Mouse (Mus musculus): Measurements from ENCODE around the gene Lancl3. TPM values are rescaled to one million over a fixed set of nuclear protein-coding genes. Genes with fewer than 3 reads are reported as not detected.

The Lancl3 gene
- 2.1 and 2.9 TPM in 2 replicates for polyA plus RNA-seq (2016; fragmentation: Nextera tagmentation; extraction: Ambion mirVana)

GRCm38 (mm10) chrX:9199761-9200371 is at the start of gene Lancl3:
Lancl3 (plus strand) TSS chrX:9199902.
- peak; percentile 70 for ATAC-seq (ENCODE audit: low FRiP score, low read depth)
- no peaks in the 10 kb centered on the region for H3K36me3 ChIP-seq
- H3K4me3 ChIP-seq: peak within 1 kb of the TSS; percentile 45
- peak within 1 kb of the TSS; percentile 58 for H3K4me2 ChIP-seq (replicated peaks)
- H3K4me1 ChIP-seq: no peaks in the 10 kb centered on the region
- H3K9me3 ChIP-seq: no peaks in the 10 kb centered on the region
- WGBS: 27% methylated on average over 36 of the region's 49 CpGs
- H3K9ac ChIP-seq (replicated peaks): peak within 1 kb of the TSS; percentile 34; the same call in 1 of the 2 replicates
- peaks cover 14% of the 10 kb centered on the region for H3K27me3 ChIP-seq
- H3K27ac ChIP-seq (replicated peaks): no peak within 1 kb of the TSS

GRCm38 (mm10) chrX:9179011-9179410 is 20.7 kb upstream of the Lancl3 start:
- WGBS: 62% methylated on average over 2 of the region's 2 CpGs
- Histone ChIP-seq H3K9me3 (no peaks in the 10 kb centered on the region), H3K9ac (replicated peaks) (no peak overlapping the region), H3K4me2 (replicated peaks) (no peak overlapping the region), H3K27me3 (no peaks in the 10 kb centered on the region), H3K4me3 (no peak overlapping the region), H3K36me3 (no peaks in the 10 kb centered on the region), H3K4me1 (no peaks in the 10 kb centered on the region), H3K27ac (replicated peaks) (no peak overlapping the region)
- no peak for ATAC-seq (ENCODE audit: low FRiP score, low read depth)

- 50% methylated on average over 5 of the region's 5 CpGs for WGBS
- Histone ChIP-seq H3K9me3 (no peaks in the 10 kb centered on the region), H3K4me2 (replicated peaks) (no peak overlapping the region), H3K27ac (replicated peaks) (no peak overlapping the region), H3K36me3 (no peaks in the 10 kb centered on the region), H3K27me3 (no peaks in the 10 kb centered on the region), H3K4me3 (no peak overlapping the region), H3K9ac (replicated peaks) (no peak overlapping the region), H3K4me1 (no peaks in the 10 kb centered on the region)
- ATAC-seq (ENCODE audit: low FRiP score, low read depth): no peak
These were observed 18.1 kb upstream of the Lancl3 start for GRCm38 (mm10) chrX:9181570-9181969.

- Histone ChIP-seq H3K4me2 (replicated peaks) (peak overlapping the region; percentile 58), H3K27me3 (peaks cover 14% of the 10 kb centered on the region), H3K36me3 (no peaks in the 10 kb centered on the region), H3K9ac (replicated peaks) (peak overlapping the region; percentile 34; the same call in 1 of the 2 replicates), H3K9me3 (no peaks in the 10 kb centered on the region), H3K4me3 (peak overlapping the region; percentile 45), H3K4me1 (no peaks in the 10 kb centered on the region), H3K27ac (replicated peaks) (no peak overlapping the region)
- WGBS: 27% methylated on average over 67 of the region's 72 CpGs
- peak; percentile 79 for ATAC-seq (ENCODE audit: low FRiP score, low read depth)
These were observed 747 bp downstream of the Lancl3 start for GRCm38 (mm10) chrX:9200380-9200917.

- H3K27ac ChIP-seq (replicated peaks): no peak overlapping the region
- peaks cover 14% of the 10 kb centered on the region for H3K27me3 ChIP-seq
- no peaks in the 10 kb centered on the region for H3K9me3 ChIP-seq
- H3K36me3 ChIP-seq: no peaks in the 10 kb centered on the region
- no peak overlapping the region for H3K4me3 ChIP-seq
- WGBS: 58% methylated on average over 2 of the region's 2 CpGs
- 0 out of 2 replicates have a peak overlapping the region, but pooled peaks have one; percentile 3 for H3K4me2 ChIP-seq (replicated peaks)
- peak; percentile 31 for ATAC-seq (ENCODE audit: low FRiP score, low read depth)
- no peak overlapping the region for H3K9ac ChIP-seq (replicated peaks)
- H3K4me1 ChIP-seq: no peaks in the 10 kb centered on the region
These were observed 2.3 kb downstream of the Lancl3 start for GRCm38 (mm10) chrX:9201954-9202353.

GRCm38 (mm10) chrX:9202781-9203405 is 3.2 kb downstream of the Lancl3 start:
- Histone ChIP-seq H3K27me3 (peaks cover 14% of the 10 kb centered on the region), H3K9ac (replicated peaks) (no peak overlapping the region), H3K9me3 (no peaks in the 10 kb centered on the region), H3K27ac (replicated peaks) (no peak overlapping the region), H3K36me3 (no peaks in the 10 kb centered on the region), H3K4me2 (replicated peaks) (no peak overlapping the region), H3K4me3 (no peak overlapping the region), H3K4me1 (no peaks in the 10 kb centered on the region)
- ATAC-seq (ENCODE audit: low FRiP score, low read depth): no peak
- 67% methylated on average over 7 of the region's 7 CpGs for WGBS

GRCm38 (mm10) chrX:9205121-9205520 is 5.4 kb downstream of the Lancl3 start:
- 0 out of 2 replicates have a peak, but pooled peaks cover 3% of the 10 kb centered on the region for H3K27me3 ChIP-seq
- H3K4me1 ChIP-seq: no peaks in the 10 kb centered on the region
- no peaks in the 10 kb centered on the region for H3K9me3 ChIP-seq
- no peak overlapping the region for H3K27ac ChIP-seq (replicated peaks)
- WGBS: 64% methylated on average over 2 of the region's 2 CpGs
- H3K9ac ChIP-seq (replicated peaks): no peak overlapping the region
- no peak for ATAC-seq (ENCODE audit: low FRiP score, low read depth)
- no peak overlapping the region for H3K4me3 ChIP-seq
- no peaks in the 10 kb centered on the region for H3K36me3 ChIP-seq
- no peak overlapping the region for H3K4me2 ChIP-seq (replicated peaks)

- no peaks in the 10 kb centered on the region for H3K9me3 ChIP-seq
- H3K27me3 ChIP-seq: no peaks in the 10 kb centered on the region
- ATAC-seq (ENCODE audit: low FRiP score, low read depth): no peak
- WGBS: 91% methylated on average over 2 of the region's 2 CpGs
- H3K4me3 ChIP-seq: no peak overlapping the region
- H3K4me2 ChIP-seq (replicated peaks): no peak overlapping the region
- H3K4me1 ChIP-seq: no peaks in the 10 kb centered on the region
- H3K36me3 ChIP-seq: no peaks in the 10 kb centered on the region
- no peak overlapping the region for H3K27ac ChIP-seq (replicated peaks)
- no peak overlapping the region for H3K9ac ChIP-seq (replicated peaks)
These were observed 16.5 kb downstream of the Lancl3 start for GRCm38 (mm10) chrX:9216244-9216643.

- Histone ChIP-seq H3K4me3 (no peak overlapping the region), H3K4me1 (no peaks in the 10 kb centered on the region), H3K9ac (replicated peaks) (no peak overlapping the region), H3K27ac (replicated peaks) (no peak overlapping the region), H3K27me3 (no peaks in the 10 kb centered on the region), H3K9me3 (no peaks in the 10 kb centered on the region), H3K36me3 (no peaks in the 10 kb centered on the region), H3K4me2 (replicated peaks) (no peak overlapping the region)
- no peak for ATAC-seq (ENCODE audit: low FRiP score, low read depth)
- 85% methylated on average over 3 of the region's 3 CpGs for WGBS
These were observed 19.9 kb downstream of the Lancl3 start for GRCm38 (mm10) chrX:9219570-9219969.

- ATAC-seq (ENCODE audit: low FRiP score, low read depth): no peak
- no peaks in the 10 kb centered on the region for H3K27me3 ChIP-seq
- H3K27ac ChIP-seq (replicated peaks): no peak overlapping the region
- no peaks in the 10 kb centered on the region for H3K4me1 ChIP-seq
- H3K9ac ChIP-seq (replicated peaks): no peak overlapping the region
- 32% methylated on average over 6 of the region's 6 CpGs for WGBS
- H3K36me3 ChIP-seq: no peaks in the 10 kb centered on the region
- H3K4me3 ChIP-seq: no peak overlapping the region
- H3K4me2 ChIP-seq (replicated peaks): no peak overlapping the region
- H3K9me3 ChIP-seq: no peaks in the 10 kb centered on the region
These were observed 21.5 kb downstream of the Lancl3 start for GRCm38 (mm10) chrX:9221206-9221605.

GRCm38 (mm10) chrX:9221736-9222135 is 22.0 kb downstream of the Lancl3 start:
- ATAC-seq (ENCODE audit: low FRiP score, low read depth): no peak
- no peaks in the 10 kb centered on the region for H3K9me3 ChIP-seq
- WGBS: 89% methylated on average over 4 of the region's 4 CpGs
- H3K4me1 ChIP-seq: no peaks in the 10 kb centered on the region
- no peak overlapping the region for H3K27ac ChIP-seq (replicated peaks)
- H3K4me2 ChIP-seq (replicated peaks): no peak overlapping the region
- H3K27me3 ChIP-seq: no peaks in the 10 kb centered on the region
- no peak overlapping the region for H3K4me3 ChIP-seq
- no peaks in the 10 kb centered on the region for H3K36me3 ChIP-seq
- H3K9ac ChIP-seq (replicated peaks): no peak overlapping the region

- no peaks in the 10 kb centered on the region for H3K9me3 ChIP-seq
- H3K27me3 ChIP-seq: no peaks in the 10 kb centered on the region
- WGBS: 88% methylated on average over 3 of the region's 3 CpGs
- H3K4me1 ChIP-seq: no peaks in the 10 kb centered on the region
- no peak for ATAC-seq (ENCODE audit: low FRiP score, low read depth)
- H3K27ac ChIP-seq (replicated peaks): no peak overlapping the region
- no peak overlapping the region for H3K9ac ChIP-seq (replicated peaks)
- no peak overlapping the region for H3K4me3 ChIP-seq
- H3K36me3 ChIP-seq: no peaks in the 10 kb centered on the region
- no peak overlapping the region for H3K4me2 ChIP-seq (replicated peaks)
These were observed 22.9 kb downstream of the Lancl3 start for GRCm38 (mm10) chrX:9222412-9223221.
